Mouse (Mus musculus): ENCODE measurements around the gene Crlf3.

Crlf3 gene

DNA sequence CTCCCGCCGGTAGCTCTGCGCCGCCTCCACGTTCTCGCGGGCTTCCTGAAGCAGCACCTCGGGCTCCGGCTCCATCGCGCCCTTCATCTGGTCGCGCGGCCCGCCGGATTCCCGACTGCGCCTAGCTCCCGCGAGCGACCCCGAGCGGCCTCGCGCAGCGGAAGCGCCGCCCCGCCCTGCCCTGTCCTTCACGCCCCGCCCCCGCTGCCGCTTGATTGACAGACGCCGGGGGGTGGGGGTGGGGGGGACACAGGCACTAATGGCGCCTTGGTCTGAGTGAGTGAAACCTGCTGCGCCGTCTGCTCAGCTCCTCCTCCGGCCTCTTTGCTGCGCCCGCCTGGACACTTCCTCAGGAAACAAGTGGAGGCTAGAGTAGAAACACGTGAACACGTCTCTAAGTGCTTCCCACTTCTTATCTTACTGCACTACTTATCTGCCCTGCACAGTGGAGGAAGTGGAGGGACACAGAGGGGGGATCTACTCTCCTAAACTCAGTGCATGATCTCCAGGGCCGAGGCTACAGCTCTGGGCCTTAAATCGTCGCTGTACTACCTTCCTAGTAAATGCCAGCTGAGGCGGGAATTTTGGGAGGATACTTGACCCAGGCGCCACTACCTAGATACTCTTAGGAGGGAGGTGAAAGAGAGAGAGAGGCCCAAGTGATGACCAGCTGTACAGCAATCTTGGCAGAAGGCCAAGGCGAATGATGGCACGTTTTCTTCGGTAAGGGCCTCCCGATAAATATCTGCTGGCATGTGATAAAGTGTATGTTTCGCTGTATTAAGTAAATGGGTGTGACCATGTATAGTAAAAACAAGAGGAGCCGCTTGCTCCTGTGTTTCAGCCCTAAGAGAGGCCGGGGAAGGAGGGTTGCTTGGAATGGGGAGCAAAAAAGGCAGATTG is at the start of gene Crlf3:
TSS of gene Crlf3 (minus strand) at position 166 of the 903 bp plus-strand sequence.
- peak; percentile 96 for DNase-seq (ENCODE audit: low read depth, low spot score)

DNA sequence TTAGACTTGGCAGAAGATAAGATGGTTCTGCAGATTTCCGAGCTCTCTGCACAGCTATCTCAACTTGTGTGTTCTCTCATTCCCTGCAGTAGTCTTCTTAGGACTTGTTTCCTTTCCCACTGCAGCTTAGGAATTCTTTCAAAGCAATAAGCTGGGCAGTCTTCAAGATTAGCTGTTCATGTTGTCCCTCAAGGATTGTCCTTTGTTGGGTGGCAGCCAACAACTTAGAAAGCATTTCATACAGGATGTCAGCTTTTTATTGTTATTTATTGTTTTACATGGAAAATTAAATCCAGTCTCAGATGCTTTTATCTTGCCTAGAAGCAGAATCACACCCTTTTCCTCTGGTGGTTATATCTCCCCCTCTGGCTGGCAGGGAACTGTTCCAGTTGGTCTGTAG is 35.6 kb upstream of the Crlf3 start:
- DNase-seq (ENCODE audit: low read depth, low spot score) = no peak

DNA sequence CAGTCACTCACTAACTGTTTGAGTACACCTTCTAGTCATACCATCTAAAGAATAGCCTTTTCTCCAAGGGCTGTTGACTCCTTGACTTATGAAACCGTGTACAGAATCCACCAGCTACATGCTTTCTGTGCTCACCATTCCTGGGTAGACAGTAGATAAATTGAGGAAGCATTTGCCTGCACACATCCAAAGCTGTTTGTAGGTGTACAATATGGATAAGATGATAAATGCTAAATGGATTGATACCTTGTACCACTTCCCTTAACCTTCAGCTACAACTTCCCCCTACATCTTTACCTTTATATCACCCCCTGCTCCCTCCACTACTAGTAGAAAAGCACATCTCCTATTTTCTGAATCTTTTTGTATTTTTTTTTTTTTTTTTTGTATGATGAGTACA is 23.6 kb upstream of the Crlf3 start:
- DNase-seq (ENCODE audit: low read depth, low spot score) = no peak

DNA sequence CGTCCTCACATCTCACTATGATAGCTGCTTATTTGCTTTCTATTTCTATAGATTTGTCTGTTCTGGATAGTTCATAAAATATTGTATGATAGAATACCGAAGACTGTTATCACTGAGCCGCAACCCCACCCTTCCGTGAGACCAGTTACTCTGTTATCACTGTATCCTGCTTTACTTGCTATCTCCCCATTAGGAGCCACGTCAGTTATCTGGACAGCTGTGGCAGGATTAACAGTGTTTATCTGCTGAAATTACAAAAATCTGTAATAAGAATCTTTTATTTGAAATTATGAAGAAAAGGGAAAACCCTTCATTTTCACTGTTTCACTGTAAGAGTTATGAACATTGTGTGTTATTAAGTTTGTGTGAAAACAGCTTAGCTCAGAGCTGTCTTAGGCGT is 20.5 kb upstream of the Crlf3 start:
- DNase-seq (ENCODE audit: low read depth, low spot score) = no peak

DNA sequence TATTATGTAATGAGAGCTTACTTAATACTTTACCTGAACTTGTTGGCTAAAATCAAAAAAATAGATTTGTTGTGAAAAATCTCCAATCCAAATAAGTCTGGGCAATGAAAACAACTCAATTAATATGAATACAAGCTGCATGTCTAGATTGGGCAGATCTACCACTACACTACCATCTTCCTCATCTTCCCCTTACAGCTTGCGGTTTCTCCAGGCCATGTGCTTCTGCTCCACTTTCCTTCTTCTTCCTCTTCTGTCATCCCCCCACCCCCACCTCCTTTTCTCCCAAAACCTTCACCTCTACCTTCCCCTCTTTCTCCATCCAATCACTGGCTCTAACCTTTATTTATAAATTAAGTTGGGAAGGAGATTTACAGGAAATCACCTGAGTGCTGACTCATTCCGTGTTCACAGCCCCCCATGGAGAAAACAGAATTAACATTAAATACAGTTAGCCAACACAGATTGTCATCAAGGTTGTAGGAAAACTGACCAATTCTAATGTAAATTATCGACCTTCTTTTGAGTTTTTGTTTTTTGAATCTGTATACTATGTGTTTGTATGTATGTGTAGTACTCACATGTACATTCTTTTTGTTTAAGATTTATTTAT is 17.8 kb upstream of the Crlf3 start:
- no peak for DNase-seq (ENCODE audit: low read depth, low spot score)

DNA sequence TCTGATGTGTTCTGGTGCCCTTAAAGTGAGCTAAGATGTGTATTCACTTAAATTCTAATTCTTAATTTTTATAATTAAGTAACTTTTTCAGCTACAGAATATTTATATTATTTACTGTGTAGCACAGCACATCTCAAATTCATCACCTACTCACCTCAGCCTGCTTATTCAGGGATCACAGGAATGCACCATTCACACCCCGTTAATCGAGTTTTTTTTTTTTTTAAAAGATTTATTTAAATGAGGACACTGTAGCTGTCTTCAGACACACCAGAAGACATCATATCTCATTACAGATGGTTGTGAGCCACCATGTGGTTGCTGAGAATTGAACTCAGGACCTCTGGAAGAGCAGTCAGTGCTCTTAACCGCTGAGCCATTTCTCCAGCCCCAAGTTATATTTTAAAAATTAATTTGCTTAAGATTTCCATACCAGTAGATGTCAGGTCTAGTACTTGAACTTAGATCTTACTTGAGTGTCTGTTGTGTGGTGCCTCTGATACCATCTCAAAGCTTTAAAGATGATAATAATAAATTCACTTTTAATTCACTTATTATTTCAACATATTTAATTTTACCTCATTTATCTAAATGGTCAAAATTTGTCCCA is 9.9 kb upstream of the Crlf3 start:
- no peak for DNase-seq (ENCODE audit: low read depth, low spot score)

DNA sequence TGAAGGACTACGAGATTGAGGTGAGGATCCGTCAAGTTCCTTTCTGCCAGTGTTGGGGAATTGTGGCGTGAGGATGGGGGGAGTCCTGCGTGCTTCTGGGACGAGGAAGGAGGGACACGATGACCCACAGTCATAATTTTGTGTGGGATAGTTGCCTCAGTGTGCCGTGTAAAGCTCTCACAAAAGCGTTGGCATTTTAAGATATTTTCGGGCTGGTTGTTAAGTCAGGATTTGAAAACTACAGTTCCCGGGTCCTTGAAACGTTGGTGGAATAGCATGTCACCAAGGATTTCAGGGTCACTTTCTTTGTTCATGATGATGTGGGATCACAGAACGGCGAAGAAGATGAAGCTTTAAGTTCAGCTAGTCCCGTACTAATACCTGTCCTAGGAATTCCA is 9.0 kb upstream of the Crlf3 start:
- DNase-seq (ENCODE audit: low read depth, low spot score) = no peak

DNA sequence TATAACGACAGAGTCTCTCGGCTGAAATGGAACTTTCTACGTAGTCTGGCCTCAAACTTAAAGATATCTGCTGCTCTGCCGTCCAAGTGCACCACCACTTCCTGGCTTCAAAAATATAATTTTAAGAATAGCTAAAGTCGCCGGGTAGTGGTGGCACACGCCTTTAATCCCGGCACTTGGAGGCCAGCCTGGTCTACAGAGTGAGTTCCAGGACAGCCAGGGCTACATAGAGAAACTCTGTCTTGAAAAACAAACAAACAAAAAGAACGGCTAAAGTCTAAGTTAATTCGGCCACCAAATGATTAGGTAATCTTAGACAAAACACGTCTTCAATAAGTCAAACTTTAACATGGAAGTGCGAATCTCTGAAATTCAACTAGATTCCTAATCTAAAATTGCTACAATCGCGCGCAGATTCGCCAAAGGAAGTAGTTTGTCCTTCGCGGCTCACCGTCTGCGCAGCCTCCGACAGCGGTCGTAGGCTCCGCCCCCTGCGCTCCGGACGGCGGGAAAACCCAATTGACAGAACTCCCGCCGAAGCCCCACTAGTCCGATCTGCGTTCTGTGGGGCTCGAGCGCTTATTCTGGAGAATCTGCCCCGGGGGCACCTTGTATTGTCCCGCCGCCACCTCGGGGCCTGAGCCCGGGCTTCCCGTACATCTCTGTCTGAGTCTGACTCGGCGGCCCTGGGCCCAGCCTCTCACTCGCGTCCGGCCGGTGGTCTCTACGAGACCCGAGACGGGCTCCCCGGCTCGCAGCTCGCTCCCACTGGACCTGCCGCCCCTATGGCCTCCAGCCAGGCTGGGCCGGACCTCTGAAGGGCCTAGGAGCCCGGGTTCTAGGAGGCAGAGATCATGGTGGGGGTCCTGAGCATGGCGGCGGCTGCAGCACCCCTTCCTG is 8.4 kb upstream of the Crlf3 start, which contains the start of gene Atad5:
TSS of gene Atad5 (plus strand) at position 484 of the 900 bp plus-strand sequence.
- peak; percentile 93 for DNase-seq (ENCODE audit: low read depth, low spot score)

DNA sequence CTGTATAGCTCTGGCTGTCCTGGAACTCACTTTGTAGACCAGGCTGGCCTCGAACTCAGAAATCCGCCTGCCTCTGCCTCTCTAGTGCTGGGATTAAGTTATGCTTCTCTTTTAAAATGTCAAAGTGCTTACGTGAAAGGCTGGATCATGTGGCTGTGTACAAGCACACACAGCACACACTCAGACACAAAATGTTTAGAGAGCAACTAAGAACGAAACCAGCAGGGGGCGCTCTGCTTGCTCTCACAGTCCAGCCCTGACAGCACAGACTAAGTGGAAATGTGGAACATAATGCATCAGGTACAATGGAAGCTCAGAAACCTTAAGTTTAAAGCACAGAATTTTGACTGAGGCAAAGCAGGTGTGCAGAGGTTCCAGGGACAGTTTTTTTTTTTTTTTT is 6.1 kb upstream of the Crlf3 start:
- DNase-seq (ENCODE audit: low read depth, low spot score) = peak; percentile 95

DNA sequence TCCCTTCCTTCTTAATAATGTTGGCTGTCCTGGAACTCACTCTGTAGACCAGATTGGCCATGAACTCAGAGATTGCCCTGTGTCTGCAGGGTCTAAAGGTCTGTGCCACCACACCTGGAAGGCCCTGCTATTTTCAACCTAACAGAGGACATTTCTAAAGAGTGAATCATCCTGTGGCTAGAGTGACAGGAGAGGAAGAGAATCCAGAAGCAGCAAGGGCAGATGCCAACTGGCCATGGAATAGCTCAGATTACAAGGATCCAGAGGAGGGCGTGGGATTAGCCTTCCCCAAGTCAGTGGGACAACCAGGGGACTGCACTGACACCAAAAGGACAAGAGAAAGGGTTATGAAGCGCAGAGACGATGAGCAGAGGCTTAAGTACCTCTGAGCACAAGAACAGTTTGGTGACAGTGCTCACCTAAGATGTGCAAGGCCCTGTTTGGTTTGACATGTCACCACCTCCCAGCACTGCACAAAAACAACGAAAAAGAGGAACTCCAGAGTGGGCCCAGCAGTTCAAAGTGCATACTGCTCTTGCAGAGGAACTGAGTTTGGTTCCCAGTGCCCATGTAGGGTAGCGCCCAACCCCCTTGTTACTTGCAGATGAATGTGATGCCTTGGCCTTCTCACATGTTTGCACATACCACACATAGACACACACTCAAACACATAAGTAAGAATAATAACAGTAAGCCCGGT is 4.7 kb upstream of the Crlf3 start:
- no peak for DNase-seq (ENCODE audit: low read depth, low spot score)

DNA sequence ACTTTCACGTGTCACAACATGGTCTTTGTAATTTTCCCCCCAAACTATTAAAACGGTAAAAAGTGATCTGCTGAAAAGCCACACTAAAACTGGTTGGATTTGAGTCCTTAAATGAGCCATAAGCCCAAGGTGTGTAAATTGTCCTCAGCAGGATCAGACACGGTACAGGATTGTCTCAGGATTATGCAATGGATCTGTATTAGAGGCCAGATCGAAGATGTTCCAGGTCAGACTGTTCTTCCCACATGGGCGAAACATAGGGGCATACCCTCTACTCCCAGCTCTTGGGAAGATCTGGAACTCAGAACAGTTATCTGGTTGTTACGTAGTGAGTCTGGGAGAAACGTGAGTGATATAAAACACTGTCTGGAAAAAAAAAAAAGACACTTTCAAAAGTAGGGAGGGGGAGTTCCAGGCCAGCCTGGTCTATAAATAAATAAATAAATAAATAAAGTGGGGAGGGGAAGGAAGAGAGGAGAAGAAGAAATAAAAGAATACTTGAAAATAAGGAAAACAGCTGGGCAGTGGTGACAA is 1.1 kb upstream of the Crlf3 start:
- no peak for DNase-seq (ENCODE audit: low read depth, low spot score)

DNA sequence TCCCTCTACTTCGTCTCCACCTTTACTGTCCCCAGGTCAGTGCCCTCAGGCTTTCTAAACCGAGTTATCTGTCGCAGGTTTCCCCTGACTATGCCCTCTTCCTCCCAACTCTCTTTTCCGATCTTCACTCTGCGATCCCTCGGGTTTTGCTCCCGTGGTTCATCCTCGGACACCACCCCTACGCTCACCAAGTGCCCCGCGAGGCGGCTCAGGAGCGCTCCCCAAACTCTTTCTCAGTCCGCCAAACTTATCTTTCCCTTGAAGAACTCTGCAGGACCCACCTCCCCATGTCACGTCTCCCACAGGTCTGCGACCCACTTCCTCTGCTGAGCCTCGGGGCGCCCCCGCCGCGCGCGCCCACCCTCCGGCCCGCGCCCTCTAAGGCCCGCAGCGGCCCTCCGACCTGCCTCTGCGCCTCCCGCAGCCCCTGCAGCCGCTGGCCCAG is 388 bp downstream of the Crlf3 start:
- DNase-seq (ENCODE audit: low read depth, low spot score) = no peak

DNA sequence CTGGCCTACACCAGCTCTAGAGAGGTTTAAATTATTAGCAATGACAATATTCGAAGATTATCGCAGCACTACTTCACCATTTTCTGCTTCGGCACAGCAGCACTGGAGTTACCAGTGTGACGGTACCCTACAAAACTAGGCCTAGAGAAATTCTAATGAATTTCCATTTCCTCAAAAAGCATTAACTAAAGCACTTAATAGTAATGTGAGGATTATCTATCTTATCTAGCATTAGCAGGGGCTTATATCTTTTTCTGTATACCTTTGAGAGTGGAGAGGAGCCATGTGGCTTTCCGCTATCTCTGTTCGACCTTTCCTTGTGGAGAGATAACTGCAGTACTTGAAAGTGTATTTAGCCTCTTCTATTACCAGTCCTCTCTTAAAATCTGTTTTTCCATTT is 1.0 kb downstream of the Crlf3 start:
- DNase-seq (ENCODE audit: low read depth, low spot score) = no peak

DNA sequence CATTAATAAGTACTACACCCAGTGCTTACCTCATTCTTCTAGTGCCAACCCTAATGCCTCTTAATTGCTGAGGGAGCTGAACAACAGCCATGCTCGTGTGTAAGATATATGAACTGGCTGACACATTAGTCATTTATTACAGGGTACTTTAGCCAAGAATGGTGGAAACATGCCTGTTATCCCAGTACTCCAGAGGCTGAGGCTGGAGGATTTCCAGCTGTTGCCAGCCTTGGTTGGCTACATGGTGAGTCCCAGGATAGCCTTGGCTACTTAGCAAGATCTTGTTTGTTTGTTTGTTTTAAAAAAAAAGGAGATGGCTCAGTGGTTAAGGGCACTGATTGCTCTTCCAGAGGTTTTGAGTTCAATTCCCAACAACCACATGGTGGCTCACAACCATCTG is 2.0 kb downstream of the Crlf3 start:
- peak; percentile 30 for DNase-seq (ENCODE audit: low read depth, low spot score)

DNA sequence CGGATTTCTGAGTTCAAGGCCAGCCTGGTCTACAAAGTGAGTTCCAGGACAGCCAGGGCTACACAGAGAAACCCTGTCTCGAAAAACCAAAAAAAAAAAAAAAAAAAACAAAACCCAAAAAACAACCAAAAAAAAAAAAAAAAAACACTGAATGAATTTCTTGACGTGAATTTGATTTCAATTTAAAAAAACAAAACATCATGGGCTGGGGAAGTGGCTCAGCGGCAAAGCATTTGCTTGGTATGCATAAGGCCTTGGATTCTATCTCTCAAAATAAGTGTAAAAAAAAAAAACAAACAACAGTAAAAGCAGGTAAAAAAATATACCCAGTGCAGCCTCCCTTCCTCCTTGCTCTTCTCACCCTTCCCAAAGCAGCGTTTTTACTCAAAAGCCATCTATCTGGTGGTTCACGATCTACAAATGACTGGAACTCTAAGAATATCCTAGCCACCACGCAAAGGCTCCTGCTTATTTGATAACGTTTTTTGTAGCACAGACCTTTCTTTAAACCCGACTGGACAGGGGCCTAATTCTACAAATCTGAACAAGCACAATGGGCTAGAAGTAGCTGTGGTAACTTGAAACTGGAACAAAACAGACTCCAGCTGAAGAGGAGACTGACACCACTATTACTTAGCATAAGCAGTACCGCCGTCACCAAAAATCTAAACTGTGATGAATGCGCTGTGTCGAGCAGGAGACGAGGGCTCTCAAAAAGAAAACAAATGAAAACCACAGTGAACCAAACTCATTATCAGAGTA is 2.8 kb downstream of the Crlf3 start:
- peak; percentile 58 for DNase-seq (ENCODE audit: low read depth, low spot score)

DNA sequence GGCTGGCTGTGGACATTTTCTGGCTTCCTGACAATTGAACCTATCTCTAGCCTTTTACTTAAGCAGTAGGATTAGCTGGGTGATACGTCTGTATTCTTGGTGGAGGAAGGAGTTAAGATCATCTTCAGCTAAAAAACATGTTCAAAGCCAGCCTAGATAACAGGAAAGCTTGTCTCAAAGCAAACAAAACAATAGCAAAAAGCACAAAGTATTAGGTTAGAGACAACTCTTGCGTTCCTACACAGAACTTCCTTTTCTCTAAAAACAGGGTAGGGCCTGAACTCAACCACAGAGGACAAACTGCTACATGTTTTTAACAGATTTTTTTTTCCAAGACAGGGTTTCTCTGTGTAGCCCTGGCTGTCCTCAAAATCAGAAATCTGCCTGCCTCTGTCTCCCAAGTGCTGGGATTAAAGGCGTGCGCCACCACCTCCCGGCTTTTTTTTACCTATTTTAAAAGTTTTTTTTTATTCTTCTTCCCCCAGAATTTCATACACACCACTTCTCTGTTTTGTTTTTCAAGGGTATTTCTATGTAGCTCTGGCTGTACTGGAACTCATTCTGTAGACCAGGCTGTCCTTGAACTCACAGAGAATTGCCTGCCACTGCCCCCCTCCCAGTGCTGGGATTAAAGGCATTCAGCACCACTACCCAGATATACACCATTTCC is 5.0 kb downstream of the Crlf3 start:
- peak; percentile 63 for DNase-seq (ENCODE audit: low read depth, low spot score)

DNA sequence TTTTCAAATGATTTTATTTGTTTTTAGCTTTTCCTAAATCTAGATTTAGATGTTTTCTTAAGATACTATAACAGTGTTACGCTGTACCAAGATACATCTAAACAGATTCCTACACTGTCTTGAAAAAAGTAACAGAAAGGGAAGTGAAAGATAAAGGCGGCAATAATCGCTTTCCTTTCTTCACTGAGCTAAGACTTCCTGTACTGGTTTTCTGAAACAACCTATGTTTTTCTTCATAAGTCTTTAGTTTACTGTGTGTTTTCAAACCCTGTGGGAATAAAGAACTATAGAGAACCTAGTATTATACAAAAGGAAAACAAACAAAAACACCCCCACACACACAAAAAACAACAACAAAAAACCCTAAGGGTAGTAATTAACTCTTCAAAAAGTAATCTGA is 8.4 kb downstream of the Crlf3 start:
- DNase-seq (ENCODE audit: low read depth, low spot score) = peak; percentile 46

DNA sequence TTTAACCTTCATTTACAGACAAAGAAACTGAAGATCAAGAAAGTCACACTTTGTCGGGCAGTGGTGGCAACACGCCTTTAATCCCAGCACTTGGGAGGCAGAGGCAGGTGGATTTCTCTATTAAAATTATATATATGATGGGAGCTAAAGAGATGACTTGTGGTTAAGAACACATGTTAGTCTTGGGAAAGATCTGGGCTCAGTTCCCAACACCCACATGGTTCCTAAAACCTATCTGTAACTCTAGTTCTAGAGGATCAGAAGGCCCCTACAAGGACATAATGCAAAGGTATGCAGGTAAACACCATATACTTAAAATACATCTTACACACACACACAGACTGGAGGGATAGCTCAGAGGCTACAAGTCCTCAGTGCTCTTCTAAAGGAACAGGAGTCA is 9.8 kb downstream of the Crlf3 start:
- no peak for DNase-seq (ENCODE audit: low read depth, low spot score)

DNA sequence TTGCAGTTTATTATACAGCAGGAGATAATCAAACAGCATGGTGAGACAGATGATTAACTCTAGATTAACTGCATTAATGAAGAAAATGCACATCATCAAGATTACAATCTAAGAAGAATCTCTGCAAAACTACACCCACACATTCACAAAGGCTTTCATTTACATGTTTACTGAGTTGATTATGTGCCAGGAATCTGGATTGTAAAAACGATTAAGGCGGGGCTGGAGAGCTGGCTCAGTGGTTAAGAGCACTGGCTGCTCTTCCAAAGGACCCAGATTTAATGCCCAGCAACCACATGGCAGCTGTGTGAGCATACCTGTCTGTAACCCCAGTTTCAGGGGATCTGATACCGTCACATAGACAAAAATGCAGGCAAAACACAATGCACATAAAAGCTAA is 11.0 kb downstream of the Crlf3 start:
- no peak for DNase-seq (ENCODE audit: low read depth, low spot score)

Data from CD4-positive, CD25-positive, alpha-beta regulatory T cell, adult 2 months (primary cell).